Mouse (Mus musculus) liver, postnatal 0 days (tissue): ENCODE measurements around the gene Mgat5.

ENCODE experiments used
- CTCF ChIP-seq: sonication (generic); IDR thresholded peaks from 2 replicates; pipeline ENCODE4 v1.5.1; 2016; ENCODE audit warnings: antibody characterized with exemption, low read depth
- EP300 ChIP-seq: IDR thresholded peaks from 2 replicates; pipeline ENCODE4 v1.6.1; 2016; ENCODE audit warnings: antibody characterized with exemption, low read depth, mild to moderate bottlenecking

- TF ChIP-seq CTCF (peak; percentile 76), EP300 (no peak)
Measured at GRCm38 (mm10) chr1:127484826-127485225, 280.0 kb downstream of the Mgat5 start.
